Mouse (Mus musculus) heart, postnatal 36 days (tissue): ENCODE data around the gene Aldh3b2. TPM values are rescaled to one million over a fixed set of nuclear protein-coding genes. Genes with fewer than 3 reads are reported as not detected.
"Not testable (repeated sequence)": the region's sequence is repeated elsewhere in the genome, so short reads cannot be mapped to it uniquely, and the experiment has no call there.

Experiments
- DNase-seq, 2 experiments: peaks; one replicate each; pipeline ENCODE4 v3.0.0; 2021 to 2022
- intact Hi-C: fragments of 180-260 bp; cut with DNase I; formaldehyde crosslinking; loops from one replicate; pipeline ENCODE4 v1.15.1; 2025
- total RNA-seq, 2 experiments: library from RNA; stranded (reverse); gene quantifications; 2 replicates each; pipeline ENCODE4 v1.2.3; 2021

Gene Aldh3b2
- total RNA-seq, 2 experiments from 2014 or later = 0.39 TPM; not detected in 1

DNA sequence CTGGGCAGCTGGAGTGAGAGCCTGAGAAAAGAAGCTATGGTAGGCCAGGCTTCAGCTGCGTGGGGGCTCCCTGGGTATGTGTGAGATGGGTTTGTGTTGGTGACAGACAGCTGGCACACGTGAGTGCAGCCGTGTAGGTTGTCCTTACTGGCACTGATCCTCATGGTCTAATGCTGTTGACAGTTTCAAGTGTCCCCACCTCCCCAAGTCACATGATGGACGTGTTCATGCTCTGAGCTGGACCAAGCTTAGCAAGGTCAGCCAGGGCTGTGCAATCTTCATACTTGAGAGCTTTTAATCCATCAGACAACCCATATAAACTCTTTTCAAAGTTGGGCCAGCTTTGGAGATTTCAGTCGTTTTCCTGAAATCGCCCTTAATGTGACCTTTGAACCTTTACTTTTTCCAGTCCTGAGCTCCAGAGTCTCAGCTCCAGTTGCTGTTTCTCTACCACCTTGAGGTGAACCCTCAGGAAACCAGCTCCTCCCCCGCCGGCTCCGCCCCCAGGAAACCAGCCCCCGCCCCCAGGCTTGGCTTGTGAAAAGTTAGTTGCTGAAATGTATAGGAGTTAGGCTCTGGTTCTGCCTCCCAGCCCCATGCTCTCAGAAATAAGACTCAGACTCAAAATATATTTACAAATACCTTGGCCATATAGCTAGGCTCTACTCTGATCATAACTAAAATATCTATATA lies 26.1 kb upstream of the Aldh3b2 start:
- no peak for DNase-seq
- intact Hi-C loops = loop anchor here (1.0 kb wide), 2 partner anchors 34 to 69 kb away; no protein-coding TSS in a partner anchor

DNA sequence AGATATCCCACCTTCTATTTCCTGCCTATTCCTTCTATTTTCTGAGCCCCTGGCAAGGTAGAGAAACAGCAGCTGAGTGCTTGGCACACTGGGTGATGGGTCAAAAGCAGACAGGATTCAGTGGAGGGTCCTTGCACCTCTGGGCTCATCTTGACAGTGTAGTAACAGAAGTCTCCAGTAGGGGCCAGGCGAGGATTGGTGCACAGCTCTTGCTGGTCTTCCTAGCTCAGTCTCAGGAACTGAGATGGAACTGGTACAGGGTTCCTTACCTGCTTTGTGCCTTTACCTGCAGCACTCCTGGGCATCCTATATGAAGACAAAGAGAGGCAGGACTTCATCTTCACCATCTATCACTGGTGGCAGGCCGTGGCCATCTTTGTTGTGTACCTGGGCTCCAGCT lies 25.4 kb upstream of the Aldh3b2 start:
- intact Hi-C loops = loop anchor here (1.0 kb wide), 2 partner anchors 34 to 69 kb away; no protein-coding TSS in a partner anchor
- peak; percentile 73 to 74 for DNase-seq

- intact Hi-C loops = no loop called here
- no peak for DNase-seq
Measured at GRCm38 (mm10) chr19:3947813-3948212, 24.3 kb upstream of the Aldh3b2 start.

GRCm38 (mm10) chr19:3948546-3948945 lies 23.6 kb upstream of the Aldh3b2 start:
- intact Hi-C loops = no loop called here
- no peak for DNase-seq

GRCm38 (mm10) chr19:3950331-3950730 lies 21.8 kb upstream of the Aldh3b2 start:
- intact Hi-C loops = no loop called here
- no peak for DNase-seq

DNA sequence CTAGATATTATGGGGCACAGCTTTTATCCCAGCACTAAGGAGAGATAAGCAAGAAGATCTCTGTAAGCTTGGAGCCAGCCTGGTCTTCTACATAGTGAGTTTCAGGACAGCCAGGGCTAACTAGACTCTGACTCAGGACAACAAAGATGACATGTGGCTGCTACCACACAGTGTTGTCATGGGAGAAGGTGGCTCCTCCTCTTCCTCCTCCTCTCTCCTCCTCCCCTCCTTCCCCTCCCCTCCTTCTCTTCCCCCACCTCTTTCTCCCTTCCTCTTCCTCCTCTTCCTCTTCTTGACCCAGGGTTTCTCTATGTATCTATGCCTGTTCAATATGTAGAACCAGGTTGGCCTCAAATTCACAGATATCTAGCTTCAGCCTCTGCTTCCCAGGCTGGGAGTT lies 20.7 kb upstream of the Aldh3b2 start:
- intact Hi-C loops = no loop called here
- DNase-seq = no peak

- intact Hi-C loops = no loop called here
- DNase-seq = no peak
Measured at GRCm38 (mm10) chr19:3952099-3952498, 20.0 kb upstream of the Aldh3b2 start.

- DNase-seq = no peak
- intact Hi-C loops = no loop called here
Measured at GRCm38 (mm10) chr19:3955033-3955432, 17.1 kb upstream of the Aldh3b2 start.

GRCm38 (mm10) chr19:3955804-3956203 lies 16.3 kb upstream of the Aldh3b2 start:
- no peak for DNase-seq
- intact Hi-C loops = no loop called here

GRCm38 (mm10) chr19:3957296-3958036 lies 14.7 kb upstream of the Aldh3b2 start:
- intact Hi-C loops, DNase-seq: not testable (repeated sequence)

GRCm38 (mm10) chr19:3958470-3958869 lies 13.7 kb upstream of the Aldh3b2 start, which contains the start of gene Aldh3b3:
TSS of gene Aldh3b3 (plus strand) at chr19:3958645.
- no peak for DNase-seq
- intact Hi-C loops = no loop called here

DNA sequence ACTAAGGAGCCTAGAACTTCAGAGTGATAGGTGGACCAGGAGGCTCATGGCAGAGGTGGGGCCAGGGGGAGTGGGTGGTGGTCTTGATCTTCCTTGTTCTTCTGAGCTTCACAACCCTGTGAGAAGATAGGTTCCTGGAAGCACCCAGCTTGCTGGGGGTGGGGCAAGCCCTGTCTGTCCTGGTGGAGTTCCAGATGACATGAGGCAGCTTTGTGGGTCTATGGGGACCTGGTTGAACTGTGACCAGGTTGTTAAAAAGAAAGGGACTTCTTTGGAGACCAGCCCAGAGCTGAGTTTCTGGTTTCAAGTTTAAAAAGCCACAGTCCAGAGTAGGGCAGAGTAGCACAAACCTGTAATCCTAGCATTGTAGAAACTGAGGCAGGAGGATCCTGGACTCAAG lies 13.1 kb upstream of the Aldh3b2 start:
- no peak for DNase-seq
- intact Hi-C loops = no loop called here

GRCm38 (mm10) chr19:3960211-3960610 lies 11.9 kb upstream of the Aldh3b2 start:
- intact Hi-C loops = no loop called here
- no peak for DNase-seq

- intact Hi-C loops, DNase-seq: not testable (repeated sequence)
Measured at GRCm38 (mm10) chr19:3961805-3962204, 10.3 kb upstream of the Aldh3b2 start.

- no peak for DNase-seq
- intact Hi-C loops = no loop called here
Measured at GRCm38 (mm10) chr19:3962469-3962868, 9.7 kb upstream of the Aldh3b2 start.

- intact Hi-C loops = no loop called here
- DNase-seq = no peak
Measured at GRCm38 (mm10) chr19:3964030-3964429, 8.1 kb upstream of the Aldh3b2 start.

DNA sequence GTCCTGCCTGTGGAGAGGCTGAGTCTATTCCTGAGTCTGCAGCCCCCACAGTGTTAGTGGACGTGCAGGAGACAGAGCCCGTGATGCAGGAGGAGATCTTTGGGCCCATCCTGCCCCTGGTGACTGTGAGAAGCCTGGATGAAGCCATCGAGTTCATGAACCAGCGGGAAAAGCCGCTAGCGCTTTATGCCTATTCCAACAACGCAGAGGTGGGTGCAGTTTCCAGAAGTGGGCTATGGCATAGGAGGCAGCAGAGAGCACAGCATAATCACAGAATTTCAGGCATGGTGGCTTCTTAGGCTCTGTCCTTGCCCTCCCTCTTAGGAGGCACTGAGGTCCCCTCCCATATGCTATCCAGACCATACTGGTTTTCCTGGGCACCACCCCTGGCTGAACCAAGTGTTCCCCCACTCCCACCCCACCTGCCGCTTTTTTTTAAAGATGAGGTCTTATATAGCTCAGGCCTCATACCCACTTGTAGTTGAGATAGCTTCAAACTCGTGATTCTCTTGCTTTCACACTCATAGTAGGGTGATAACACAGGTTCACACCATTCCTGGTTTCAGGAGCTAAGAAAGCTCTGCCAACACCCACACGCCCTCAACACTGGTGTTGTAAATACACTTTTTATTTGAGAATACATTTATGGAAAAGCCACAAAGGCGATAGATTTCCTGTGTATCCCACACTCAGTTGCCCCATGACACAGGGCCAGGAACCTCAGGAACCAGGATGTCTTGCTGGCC lies 5.6 kb upstream of the Aldh3b2 start:
- intact Hi-C loops = no loop called here
- no peak for DNase-seq

DNA sequence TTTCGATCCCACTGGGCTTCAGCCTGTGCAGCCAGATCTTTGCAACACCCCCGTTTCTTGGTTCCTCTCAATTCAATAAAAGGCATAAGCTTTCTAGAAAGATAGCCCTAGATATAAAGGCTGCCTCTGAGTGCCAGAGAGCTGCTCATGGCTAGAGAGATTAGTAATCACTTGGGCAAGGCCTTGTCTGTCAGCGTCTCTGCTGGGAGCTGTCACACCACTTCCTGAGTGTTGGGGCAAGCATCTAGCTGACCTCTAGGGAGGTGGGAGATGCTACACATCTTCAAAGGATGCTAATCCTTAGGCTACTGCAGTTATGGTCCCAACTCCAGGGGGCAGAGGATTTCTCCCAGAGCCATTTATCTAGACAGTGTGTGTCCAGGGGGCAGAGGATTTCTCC lies 4.9 kb upstream of the Aldh3b2 start:
- intact Hi-C loops = no loop called here

DNA sequence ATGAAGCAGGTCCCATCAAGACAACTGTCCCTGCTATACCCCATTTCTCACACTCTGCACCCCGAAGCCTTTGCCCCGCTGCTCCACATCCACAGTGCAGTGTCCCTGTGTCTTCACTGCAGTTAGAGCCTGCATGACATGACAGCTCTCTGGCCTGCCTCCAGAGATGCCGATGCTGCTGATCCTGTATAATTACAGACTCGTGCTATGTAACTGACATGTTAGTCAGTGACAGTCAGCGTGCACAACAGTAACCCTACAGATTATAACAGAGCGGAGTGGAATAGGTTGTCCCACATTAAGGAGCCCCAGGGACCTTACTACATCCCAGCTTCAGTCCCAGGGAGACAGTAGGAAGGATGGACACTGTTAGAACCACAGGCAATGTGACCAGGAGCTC lies 2.5 kb downstream of the Aldh3b2 start:
- DNase-seq, intact Hi-C loops: not testable (repeated sequence)

More for the DNA sequence above, 4.9 kb upstream of the Aldh3b2 start:
- no peak for DNase-seq

- DNase-seq = no peak
- intact Hi-C loops = no loop called here
Measured at GRCm38 (mm10) chr19:3975866-3976265, 3.7 kb downstream of the Aldh3b2 start.

DNA sequence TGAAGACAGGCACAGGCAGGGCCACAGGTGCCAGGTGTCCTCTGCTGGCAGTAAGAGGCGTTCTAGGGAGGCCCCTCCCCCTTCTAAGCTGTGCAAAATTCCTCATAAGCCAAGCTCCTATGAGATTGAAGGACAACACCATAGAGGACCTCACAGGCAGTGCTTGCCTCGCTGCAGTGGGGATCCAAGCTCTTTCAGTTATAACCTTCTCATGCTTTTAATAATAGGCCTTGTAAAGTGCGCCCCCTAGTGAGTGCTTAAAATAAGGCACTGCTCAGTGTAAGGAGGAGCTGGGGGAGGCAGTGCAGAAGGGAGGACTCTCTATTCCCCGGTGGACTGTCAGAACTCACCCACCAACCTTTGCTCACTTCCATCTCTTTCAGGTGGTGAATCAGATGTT lies 8.2 kb downstream of the Aldh3b2 start:
- peak; percentile 77 to 79 for DNase-seq
- intact Hi-C loops = loop anchor here (1.0 to 5.0 kb wide), 3 partner anchors 34 to 258 kb away; no protein-coding TSS in a partner anchor
